Mouse (Mus musculus) thymus, adult 2 months (tissue): ENCODE measurements around the gene Bri3bp. TPM values are rescaled to one million over a fixed set of nuclear protein-coding genes. Genes with fewer than 3 reads are reported as not detected.
A peak's percentile ranks its signal among the peaks of the same experiment; 100 is the strongest.

Experiments
- DNase-seq: peaks from one replicate; pipeline ENCODE4 v3.0.0; 2021
- H3K27ac ChIP-seq: fragments of 200-500 bp; 2 replicates; pipeline ENCODE4 v1.5.1; 2012; ENCODE audit warnings: low read length, control low read depth; ENCODE audit not compliant: control insufficient read depth, insufficient read depth
- H3K27me3 ChIP-seq: fragments of 200-500 bp; 2 replicates; pipeline ENCODE4 v1.6.1; 2012; ENCODE audit warnings: mild to moderate bottlenecking, low read length, moderate library complexity, mixed read lengths; ENCODE audit not compliant: control insufficient read depth, insufficient read depth
- H3K36me3 ChIP-seq: fragments of 200-500 bp; 2 replicates; pipeline ENCODE4 v1.6.1; 2012; ENCODE audit warnings: mild to moderate bottlenecking, low read length, moderate library complexity; ENCODE audit not compliant: control insufficient read depth, insufficient read depth
- H3K4me1 ChIP-seq: fragments of 200-500 bp; replicated peaks from 2 replicates; pipeline ENCODE4 v1.6.1; 2012; ENCODE audit warnings: low read length; ENCODE audit not compliant: control insufficient read depth, insufficient read depth
- H3K4me3 ChIP-seq: fragments of 200-500 bp; 2 replicates; pipeline ENCODE4 v1.5.1; 2012; ENCODE audit warnings: mild to moderate bottlenecking, low read length, control low read depth, moderate library complexity; ENCODE audit not compliant: control insufficient read depth, insufficient read depth
- CTCF ChIP-seq: fragments of 200-500 bp; IDR thresholded peaks from 2 replicates; pipeline ENCODE4 v1.5.1; 2012; ENCODE audit warnings: mild to moderate bottlenecking, control low read depth, low read length, moderate library complexity, borderline replicate concordance; ENCODE audit not compliant: control insufficient read depth, poor library complexity, insufficient read depth; ENCODE audit errors: extremely low read depth
- POLR2A ChIP-seq: fragments of 200-500 bp; IDR thresholded peaks from 2 replicates; pipeline ENCODE4 v1.6.1; 2012; ENCODE audit warnings: mild to moderate bottlenecking, low read length, control low read depth, moderate library complexity; ENCODE audit not compliant: control insufficient read depth, poor library complexity, insufficient read depth; ENCODE audit errors: extremely low read depth
- WGBS: fragments of 180-500 bp; shearing (Covaris S2); methylation state at CpG from one replicate; pipeline ENCODE4 v1.1.7; 2018; 5-methylcytosine and 5-hydroxymethylcytosine counted together
- polyA plus RNA-seq: library from polyadenylated mRNA; depleted of rRNA; stranded (reverse); fragments of >200 nt; gene quantifications from 2 replicates; pipeline ENCODE4 v1.2.3, GENCODE M21; 2012

Bri3bp gene
- polyA plus RNA-seq, 1 experiment: 22.7 TPM

GRCm38 (mm10) chr5:125465701-125466106 is 24.3 kb downstream of the Bri3bp start:
- no peaks in the 10 kb centered on the region for H3K36me3 ChIP-seq
- peak; percentile 61; the same call in 1 of the 2 replicates for TF ChIP-seq CTCF
- peak; percentile 42 for TF ChIP-seq POLR2A

GRCm38 (mm10) chr5:125466483-125466882 is 25.1 kb downstream of the Bri3bp start:
- WGBS: 94% methylated on average over 5 of the region's 5 CpGs
- H3K27me3 ChIP-seq: no peaks in the 10 kb centered on the region
- DNase-seq: no peak
- H3K4me3 ChIP-seq: no peak overlapping the region
- TF ChIP-seq POLR2A (no peak), CTCF (no peak)
- H3K36me3 ChIP-seq: no peaks in the 10 kb centered on the region
- H3K27ac ChIP-seq: no peak overlapping the region
- H3K4me1 ChIP-seq: peaks cover 4% of the 10 kb centered on the region

More at GRCm38 (mm10) chr5:125465701-125466106, 24.3 kb downstream of the Bri3bp start:
- under 1% methylated on average over 25 of the region's 25 CpGs for WGBS
- Histone ChIP-seq H3K27ac (no peak overlapping the region), H3K4me3 (no peak overlapping the region), H3K4me1 (peaks cover 4% of the 10 kb centered on the region), H3K27me3 (no peaks in the 10 kb centered on the region)
- DNase-seq: peak; percentile 94

GRCm38 (mm10) chr5:125467261-125467660 is 25.9 kb downstream of the Bri3bp start:
- no peak for DNase-seq
- H3K27me3 ChIP-seq: no peaks in the 10 kb centered on the region
- no peak for TF ChIP-seq POLR2A
- no peak for TF ChIP-seq CTCF
- 94% methylated on average over 14 of the region's 14 CpGs for WGBS
- H3K27ac ChIP-seq: no peak overlapping the region
- H3K36me3 ChIP-seq: no peaks in the 10 kb centered on the region
- H3K4me1 ChIP-seq: peaks cover 2% of the 10 kb centered on the region
- no peak overlapping the region for H3K4me3 ChIP-seq

GRCm38 (mm10) chr5:125470713-125471112 is 29.3 kb downstream of the Bri3bp start:
- no peaks in the 10 kb centered on the region for H3K27me3 ChIP-seq
- WGBS: 97% methylated on average over 4 of the region's 4 CpGs
- no peak for DNase-seq
- TF ChIP-seq CTCF (no peak), POLR2A (no peak)
- H3K36me3 ChIP-seq: no peaks in the 10 kb centered on the region
- no peak overlapping the region for H3K4me3 ChIP-seq
- no peak overlapping the region for H3K27ac ChIP-seq
- H3K4me1 ChIP-seq: no peaks in the 10 kb centered on the region

- no peak for DNase-seq
Measured at GRCm38 (mm10) chr5:125472796-125473475, 31.6 kb downstream of the Bri3bp start.

GRCm38 (mm10) chr5:125475030-125475429 is 33.7 kb downstream of the Bri3bp start:
- WGBS: 70% methylated on average over 12 of the region's 12 CpGs
- H3K4me3 ChIP-seq: no peak overlapping the region
- peaks cover 17% of the 10 kb centered on the region for H3K4me1 ChIP-seq
- DNase-seq: no peak
- H3K36me3 ChIP-seq: no peaks in the 10 kb centered on the region
- H3K27ac ChIP-seq: no peak overlapping the region
- H3K27me3 ChIP-seq: no peaks in the 10 kb centered on the region
- TF ChIP-seq CTCF (no peak), POLR2A (no peak)

More at GRCm38 (mm10) chr5:125472796-125473475, 31.6 kb downstream of the Bri3bp start:
- Histone ChIP-seq H3K4me1 (peaks cover 17% of the 10 kb centered on the region), H3K27ac (no peak overlapping the region), H3K27me3 (no peaks in the 10 kb centered on the region), H3K4me3 (no peak overlapping the region), H3K36me3 (no peaks in the 10 kb centered on the region)
- 94% methylated on average over 9 of the region's 9 CpGs for WGBS
- no peak for TF ChIP-seq CTCF
- TF ChIP-seq POLR2A: no peak

- Histone ChIP-seq H3K36me3 (no peaks in the 10 kb centered on the region), H3K27me3 (no peaks in the 10 kb centered on the region), H3K4me3 (peak within 1 kb of the TSS; percentile 62), H3K4me1 (peaks cover 17% of the 10 kb centered on the region), H3K27ac (no peak within 1 kb of the TSS)
- WGBS: under 1% methylated on average over 60 of the region's 60 CpGs
- peak; percentile 28; the same call in 1 of the 2 replicates for TF ChIP-seq CTCF
- peak; percentile 92 for TF ChIP-seq POLR2A
- peak; percentile 99 for DNase-seq
Measured at GRCm38 (mm10) chr5:125475601-125476285, 34.4 kb downstream of the Bri3bp start, which contains the start of gene Aacs. Aacs (plus strand) TSS chr5:125475814.
